Mouse (Mus musculus) hindlimb bud, embryonic 11.5 days (tissue): Measurements from ENCODE around the gene Uqcrfs1.

Experiments used
- DNase-seq: peaks from one replicate; pipeline ENCODE4 v3.0.0-alpha.2; 2012; ENCODE audit warnings: low read depth, low spot score; ENCODE audit errors: extremely low spot score

Uqcrfs1 gene

GRCm38 (mm10) chr13:30501860-30502395, 43.2 kb downstream of the Uqcrfs1 start:
- DNase-seq, result no peak
